In the genomic region with DNA sequence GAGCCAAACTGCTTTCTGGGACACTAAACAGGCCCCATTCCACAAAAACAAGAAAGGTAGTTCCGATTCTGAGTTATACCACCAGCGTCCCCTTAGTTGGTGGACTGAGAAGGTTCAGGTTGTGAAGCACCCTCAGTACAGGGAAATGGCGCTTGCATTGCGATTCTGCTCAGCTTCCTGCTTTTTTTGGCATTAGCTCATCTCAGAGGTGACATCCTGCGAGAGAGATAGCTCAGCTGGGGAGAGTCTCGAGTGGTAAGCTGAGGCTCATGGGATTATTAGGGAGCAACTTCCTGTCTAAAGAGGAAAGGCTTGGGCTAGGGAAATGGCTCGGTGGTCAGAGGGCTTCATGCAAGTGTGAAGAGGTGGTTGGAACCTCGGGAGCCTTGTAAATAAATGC, we compare ENCODE assay signal across 15 mouse cellular contexts. TPM values are rescaled to one million over a fixed set of nuclear protein-coding genes. Genes with fewer than 3 reads are reported as not detected.
DNase-seq lines count a peak whose midpoint lies in the region; ATAC-seq and TF ChIP-seq lines count a peak whose summit lies in the region.
"Had no signal": no experiment of that assay in that cellular context is flagged by ENCODE, and none has a peak within 500 bp of the region (broad histone marks: within the 10 kb centered on the region; RNA-seq: fewer than 3 reads in every experiment).

No protein-coding gene starts in this region.

- H3K27ac ChIP-seq in forebrain, embryonic 10.5 days: peak overlapping the region; percentile 76
- no peak overlapping the region; the same call in 1 of the 2 replicates for H3K27ac ChIP-seq in forebrain, embryonic 15.5 days (replicated peaks)
- peak overlapping the region; percentile 78 for H3K27ac ChIP-seq in layer of hippocampus, adult 2 months
- H3K27ac ChIP-seq in liver, postnatal 0 days (ENCODE audit: low read depth): peak overlapping the region; percentile 70; the same call in 1 of the 2 replicates
- H3K27ac ChIP-seq in midbrain, embryonic 15.5 days: peak overlapping the region; percentile 19; the same call in 1 of the 2 replicates
- no peak overlapping the region for H3K27ac ChIP-seq in intestine, embryonic 15.5 days

- H3K4me3 ChIP-seq in forebrain, embryonic 10.5 days: no peak overlapping the region
- H3K4me3 ChIP-seq in forebrain, embryonic 15.5 days: no peak overlapping the region
- H3K4me3 ChIP-seq in layer of hippocampus, adult 2 months: no peak overlapping the region
- H3K4me3 ChIP-seq in liver, postnatal 0 days (ENCODE audit: low read depth, low read length): no peak overlapping the region
- no peak overlapping the region for H3K4me3 ChIP-seq in midbrain, embryonic 15.5 days
- no peak overlapping the region for H3K4me3 ChIP-seq in intestine, embryonic 15.5 days (replicated peaks)

- H3K36me3 ChIP-seq in forebrain, embryonic 10.5 days (replicated peaks): peaks cover 7% of the 10 kb centered on the region
- peaks cover 4% of the 10 kb centered on the region; the same call in 1 of the 2 replicates for H3K36me3 ChIP-seq in forebrain, embryonic 15.5 days
- H3K36me3 ChIP-seq in liver, postnatal 0 days (replicated peaks; ENCODE audit: insufficient read depth, low read length): peaks cover 9% of the 10 kb centered on the region
- H3K36me3 ChIP-seq in midbrain, embryonic 15.5 days (replicated peaks): 0 out of 2 replicates have a peak, but pooled peaks cover 2% of the 10 kb centered on the region
- no peaks in the 10 kb centered on the region for H3K36me3 ChIP-seq in intestine, embryonic 15.5 days

- no peak for TF ChIP-seq EP300 in liver, postnatal 0 days (IDR thresholded peaks at IDR 0.05; ENCODE audit: low read depth)

- no peak for TF ChIP-seq CTCF in layer of hippocampus, adult 2 months (conservative IDR thresholded peaks at IDR 0.05)
- no peak for TF ChIP-seq CTCF in liver, postnatal 0 days (IDR thresholded peaks at IDR 0.05; ENCODE audit: low read depth)

- 83% methylated on average over 8 of the region's 8 CpGs for WGBS in forebrain, embryonic 10.5 days
- WGBS in forebrain, embryonic 15.5 days: 77% methylated on average over 8 of the region's 8 CpGs
- 54% methylated on average over 8 of the region's 8 CpGs for WGBS in liver, postnatal 0 days (ENCODE audit: insufficient replicate concordance)
- WGBS in midbrain, embryonic 15.5 days: 74% methylated on average over 8 of the region's 8 CpGs
- 57% methylated on average over 8 of the region's 8 CpGs for WGBS in intestine, embryonic 15.5 days

- H3K9ac ChIP-seq in forebrain, embryonic 15.5 days (replicated peaks): no peak overlapping the region
- H3K9ac ChIP-seq in liver, postnatal 0 days (replicated peaks): no peak overlapping the region
- H3K9ac ChIP-seq in midbrain, embryonic 15.5 days: no peak overlapping the region
- H3K9ac ChIP-seq in intestine, embryonic 15.5 days: no peak overlapping the region; the same call in 1 of the 2 replicates

- peaks cover 44% of the 10 kb centered on the region for H3K4me1 ChIP-seq in forebrain, embryonic 10.5 days
- H3K4me1 ChIP-seq in forebrain, embryonic 15.5 days: peaks cover 39% of the 10 kb centered on the region
- peaks cover 44% of the 10 kb centered on the region for H3K4me1 ChIP-seq in liver, postnatal 0 days (ENCODE audit: insufficient read depth)
- H3K4me1 ChIP-seq in midbrain, embryonic 15.5 days: peaks cover 54% of the 10 kb centered on the region
- peaks cover 5% of the 10 kb centered on the region for H3K4me1 ChIP-seq in intestine, embryonic 15.5 days (replicated peaks)

- no peak for ATAC-seq in forebrain, embryonic 15.5 days (replicated peaks)
- no peak for ATAC-seq in liver, postnatal 0 days
- ATAC-seq in midbrain, embryonic 15.5 days (replicated peaks): no peak
- no peak for ATAC-seq in erythroid progenitor cell, adult 5-6 weeks (replicated peaks; ENCODE audit: low FRiP score, poor library complexity, severe bottlenecking)
- no peak for ATAC-seq in intestine, embryonic 15.5 days
- ATAC-seq: activated CD4-positive, CD25-positive, alpha-beta regulatory T cell, adult 4 months had no signal

- DNase-seq in forebrain, embryonic 10.5 days (ENCODE audit: extremely low spot score, low spot score): no peak
- DNase-seq in layer of hippocampus, adult 2 months (ENCODE audit: low spot score in 2 of 2): no peak
- no peak for DNase-seq in layer of hippocampus, adult 9-11 months
- DNase-seq in liver, postnatal 0 days: no peak
- DNase-seq: cerebellum, postnatal 25 days; gastrocnemius, postnatal 10 days; kidney, postnatal 25 days; spleen, adult 18-20 months had no signal

- H3K27me3 ChIP-seq in forebrain, embryonic 10.5 days (ENCODE audit: poor library complexity, severe bottlenecking): no peaks in the 10 kb centered on the region
- no peaks in the 10 kb centered on the region for H3K27me3 ChIP-seq in forebrain, embryonic 15.5 days
- H3K27me3 ChIP-seq in liver, postnatal 0 days (ENCODE audit: insufficient read depth, low read length): no peaks in the 10 kb centered on the region
- H3K27me3 ChIP-seq in midbrain, embryonic 15.5 days (replicated peaks): no peaks in the 10 kb centered on the region
- H3K27me3 ChIP-seq in intestine, embryonic 15.5 days (replicated peaks): no peaks in the 10 kb centered on the region

- H3K4me2 ChIP-seq in forebrain, embryonic 15.5 days (replicated peaks): no peak overlapping the region
- H3K4me2 ChIP-seq in liver, postnatal 0 days (ENCODE audit: low read depth, low read length): no peak overlapping the region
- no peak overlapping the region for H3K4me2 ChIP-seq in midbrain, embryonic 15.5 days
- no peak overlapping the region for H3K4me2 ChIP-seq in intestine, embryonic 15.5 days (replicated peaks)

- H3K9me3 ChIP-seq in forebrain, embryonic 10.5 days: no peaks in the 10 kb centered on the region
- no peaks in the 10 kb centered on the region for H3K9me3 ChIP-seq in forebrain, embryonic 15.5 days
- H3K9me3 ChIP-seq in liver, postnatal 0 days (ENCODE audit: low read length): no peaks in the 10 kb centered on the region
- H3K9me3 ChIP-seq in midbrain, embryonic 15.5 days: no peaks in the 10 kb centered on the region
- H3K9me3 ChIP-seq in intestine, embryonic 15.5 days: no peaks in the 10 kb centered on the region

RNA-seq across cellular contexts. Expression of gene Abcg1, which starts 32.4 kb away (rescaled TPM):
- 6.7 and 7.9 TPM in 2 replicates for polyA plus RNA-seq in forebrain, embryonic 10.5 days (2016; fragmentation: Nextera tagmentation; extraction: Ambion mirVana)
- 20.2 and 20.8 TPM in 2 replicates for polyA plus RNA-seq in forebrain, embryonic 15.5 days (2015; fragmentation: Nextera tagmentation; extraction: Ambion mirVana)
- 10 to 100 TPM; 75.7 to 83.3 TPM for total RNA-seq in layer of hippocampus, adult 2 months (2021)
- 8.9 and 9.4 TPM in 2 replicates for polyA plus RNA-seq in liver, postnatal 0 days (2015; fragmentation: Nextera tagmentation; extraction: Ambion mirVana)
- 22.6 and 23.8 TPM in 2 replicates for polyA plus RNA-seq in midbrain, embryonic 15.5 days (2015; fragmentation: Nextera tagmentation; extraction: Ambion mirVana)
- 6.5 and 6.7 TPM in 2 replicates for total RNA-seq in erythroid progenitor cell, adult 5-6 weeks (2015; ENCODE audit: low replicate concordance)
- total RNA-seq in erythroid progenitor cell, adult 5-6 weeks (2017; ENCODE audit: low replicate concordance): 3.6 and 9.9 TPM in 2 replicates
- 5.8 and 6.2 TPM in 2 replicates for polyA plus RNA-seq in intestine, embryonic 15.5 days (2015; fragmentation: Nextera tagmentation; extraction: Ambion mirVana)

RNA-seq across cellular contexts. Expression of gene Tff3, which starts 39.6 kb away (rescaled TPM):
- 0.64 and 0.71 TPM in 2 replicates for polyA plus RNA-seq in forebrain, embryonic 10.5 days (2016; fragmentation: Nextera tagmentation; extraction: Ambion mirVana)
- polyA plus RNA-seq in forebrain, embryonic 15.5 days (2015; fragmentation: Nextera tagmentation; extraction: Ambion mirVana): 0.39 TPM in 1 of 2 replicates, not detected in the other
- not detected for total RNA-seq in layer of hippocampus, adult 2 months (2021)
- polyA plus RNA-seq in liver, postnatal 0 days (2015; fragmentation: Nextera tagmentation; extraction: Ambion mirVana): 932 and 1,034 TPM in 2 replicates
- 0.40 and 1.4 TPM in 2 replicates for polyA plus RNA-seq in midbrain, embryonic 15.5 days (2015; fragmentation: Nextera tagmentation; extraction: Ambion mirVana)
- not detected in 2 replicates for total RNA-seq in erythroid progenitor cell, adult 5-6 weeks (2015; ENCODE audit: low replicate concordance)
- not detected in 2 replicates for total RNA-seq in erythroid progenitor cell, adult 5-6 weeks (2017; ENCODE audit: low replicate concordance)
- 710 and 905 TPM in 2 replicates for polyA plus RNA-seq in intestine, embryonic 15.5 days (2015; fragmentation: Nextera tagmentation; extraction: Ambion mirVana)
- total RNA-seq: gastrocnemius, postnatal 10 days; left cerebral cortex, postnatal 36 days had no signal
- polyA plus RNA-seq: activated CD4-positive, CD25-positive, alpha-beta regulatory T cell, adult 4 months had no signal

RNA-seq across cellular contexts. Expression of gene Tff2, which starts 54.2 kb away (rescaled TPM):
- not detected in 2 replicates for polyA plus RNA-seq in forebrain, embryonic 10.5 days (2016; fragmentation: Nextera tagmentation; extraction: Ambion mirVana)
- not detected in 2 replicates for polyA plus RNA-seq in forebrain, embryonic 15.5 days (2015; fragmentation: Nextera tagmentation; extraction: Ambion mirVana)
- total RNA-seq in layer of hippocampus, adult 2 months (2021): not detected
- 0.33 and 0.39 TPM in 2 replicates for polyA plus RNA-seq in liver, postnatal 0 days (2015; fragmentation: Nextera tagmentation; extraction: Ambion mirVana)
- polyA plus RNA-seq in midbrain, embryonic 15.5 days (2015; fragmentation: Nextera tagmentation; extraction: Ambion mirVana): not detected in 2 replicates
- total RNA-seq in erythroid progenitor cell, adult 5-6 weeks (2015; ENCODE audit: low replicate concordance): not detected in 2 replicates
- total RNA-seq in erythroid progenitor cell, adult 5-6 weeks (2017; ENCODE audit: low replicate concordance): not detected in 2 replicates
- polyA plus RNA-seq in intestine, embryonic 15.5 days (2015; fragmentation: Nextera tagmentation; extraction: Ambion mirVana): 2.5 and 7.8 TPM in 2 replicates
- total RNA-seq: gastrocnemius, postnatal 10 days; left cerebral cortex, postnatal 36 days had no signal
- polyA plus RNA-seq: activated CD4-positive, CD25-positive, alpha-beta regulatory T cell, adult 4 months; brain, embryonic 14.5 days had no signal

Comparison
In these comparisons a context has a peak if more than half of its experiments do, and no peak if none do; other contexts are left out.
1. H3K27ac ChIP-seq: peak in forebrain, embryonic 10.5 days (single experiment), layer of hippocampus, adult 2 months (single experiment), liver, postnatal 0 days (single experiment) and midbrain, embryonic 15.5 days (single experiment); none in forebrain, embryonic 15.5 days (single experiment) and intestine, embryonic 15.5 days (single experiment).
2. RNA of gene Tff3, which starts 39.6 kb away (polyA plus RNA-seq): 932 to 1,034 TPM in liver, postnatal 0 days and 710 to 905 TPM in intestine, embryonic 15.5 days; 0.40 to 1.4 TPM in midbrain, embryonic 15.5 days, 0.64 to 0.71 TPM in forebrain, embryonic 10.5 days and 0.39 TPM in forebrain, embryonic 15.5 days; every median in the first group is over 100 times any median in the second.